Mouse (Mus musculus) hindbrain, postnatal 0 days (tissue): ENCODE measurements at regions not wholly inside any gene's neighbourhood (a gene's known extent, or its start where the extent isn't known, plus 50 kb on each side); places are given as distances from the start of the nearest gene placed in this dataset.

Source experiments
- ATAC-seq: fragments of 200-750 bp; cut with Nextera tagmentation; 2 replicates; pipeline ENCODE4 v1.8.0; 2017; ENCODE audit warnings: mild to moderate bottlenecking, moderate TSS enrichment, moderate library complexity
- DNase-seq: peaks from one replicate; pipeline ENCODE4 v3.0.0-alpha.2; 2015; ENCODE audit warnings: low spot score
- H3K27ac ChIP-seq: fragments of 300-500 bp; sonication (generic); 2 replicates; pipeline ENCODE4 v1.5.1; 2014; ENCODE audit warnings: mild to moderate bottlenecking
- H3K27me3 ChIP-seq: fragments of 300-500 bp; sonication (generic); 2 replicates; pipeline ENCODE4 v1.6.1; 2014; ENCODE audit warnings: low read length, mixed read lengths; ENCODE audit not compliant: insufficient read depth
- H3K36me3 ChIP-seq: fragments of 300-500 bp; sonication (generic); 2 replicates; pipeline ENCODE4 v1.6.1; 2014; ENCODE audit warnings: low read length, mixed read lengths; ENCODE audit not compliant: insufficient read depth
- H3K4me1 ChIP-seq: fragments of 300-500 bp; sonication (generic); 2 replicates; pipeline ENCODE4 v1.6.1; 2014; ENCODE audit warnings: antibody characterized with exemption, low read length, mixed read lengths; ENCODE audit not compliant: insufficient read depth
- H3K4me2 ChIP-seq: fragments of 300-500 bp; sonication (generic); 2 replicates; pipeline ENCODE4 v1.6.1; 2014; ENCODE audit warnings: low read depth, mild to moderate bottlenecking, low read length, moderate library complexity, mixed read lengths
- H3K4me3 ChIP-seq: fragments of 300-500 bp; sonication (generic); 2 replicates; pipeline ENCODE4 v1.5.1; 2014; ENCODE audit warnings: low read length
- H3K9ac ChIP-seq: fragments of 300-500 bp; sonication (generic); replicated peaks from 2 replicates; pipeline ENCODE4 v1.6.1; 2014; ENCODE audit warnings: mild to moderate bottlenecking, low read length, moderate library complexity, mixed read lengths
- H3K9me3 ChIP-seq: fragments of 300-500 bp; sonication (generic); 2 replicates; pipeline ENCODE4 v1.6.1; 2016; ENCODE audit warnings: low read length, mixed read lengths
- CTCF ChIP-seq: IDR thresholded peaks from 2 replicates; pipeline ENCODE4 v1.5.1; 2016; ENCODE audit warnings: antibody characterized with exemption, control low read depth, low read depth
- WGBS: fragments of 180-500 bp; shearing (Covaris S2); extraction: QIAGEN DNeasy Blood & Tissue Kit; methylation state at CpG from one replicate; pipeline ENCODE4 v1.1.7; 2014; 5-methylcytosine and 5-hydroxymethylcytosine counted together

- no peak for TF ChIP-seq CTCF
- Histone ChIP-seq H3K9ac (no peak overlapping the region), H3K4me3 (no peak overlapping the region), H3K27me3 (no peaks in the 10 kb centered on the region), H3K36me3 (no peaks in the 10 kb centered on the region), H3K4me1 (no peaks in the 10 kb centered on the region), H3K9me3 (no peaks in the 10 kb centered on the region), H3K4me2 (0 out of 2 replicates have a peak overlapping the region, but pooled peaks have one; percentile 5), H3K27ac (no peak overlapping the region)
- WGBS: 31% methylated on average over 15 of the region's 15 CpGs
- ATAC-seq (no peak), DNase-seq (peak; percentile 35)
Measured at GRCm38 (mm10) chr13:52702201-52702611, 119.2 kb downstream of the Syk start.

- H3K9ac ChIP-seq: no peak overlapping the region
- no peak for DNase-seq
- WGBS: 69% methylated on average over 12 of the region's 12 CpGs
- no peaks in the 10 kb centered on the region for H3K4me1 ChIP-seq
- no peaks in the 10 kb centered on the region for H3K9me3 ChIP-seq
- H3K27me3 ChIP-seq: no peaks in the 10 kb centered on the region
- H3K36me3 ChIP-seq: no peaks in the 10 kb centered on the region
- no peak for TF ChIP-seq CTCF
- ATAC-seq: no peak
- no peak overlapping the region for H3K4me3 ChIP-seq
- no peak overlapping the region for H3K4me2 ChIP-seq
- H3K27ac ChIP-seq: no peak overlapping the region
Measured at GRCm38 (mm10) chr13:52703401-52704164, 120.6 kb downstream of the Syk start.

GRCm38 (mm10) chr13:52704673-52705072, 121.7 kb downstream of the Syk start:
- WGBS: 48% methylated on average over 3 of the region's 3 CpGs
- H3K4me1 ChIP-seq: no peaks in the 10 kb centered on the region
- TF ChIP-seq CTCF: no peak
- DNase-seq: no peak
- no peak overlapping the region for H3K9ac ChIP-seq
- no peak overlapping the region for H3K4me2 ChIP-seq
- no peaks in the 10 kb centered on the region for H3K9me3 ChIP-seq
- no peaks in the 10 kb centered on the region for H3K27me3 ChIP-seq
- no peaks in the 10 kb centered on the region for H3K36me3 ChIP-seq
- no peak overlapping the region for H3K27ac ChIP-seq
- H3K4me3 ChIP-seq: no peak overlapping the region
- ATAC-seq: no peak

- H3K27ac ChIP-seq: no peak overlapping the region
- H3K4me3 ChIP-seq: no peak overlapping the region
- ATAC-seq (no peak), DNase-seq (no peak)
- H3K36me3 ChIP-seq: no peaks in the 10 kb centered on the region
- no peaks in the 10 kb centered on the region for H3K4me1 ChIP-seq
- H3K27me3 ChIP-seq: no peaks in the 10 kb centered on the region
- H3K9me3 ChIP-seq: no peaks in the 10 kb centered on the region
- no peak overlapping the region for H3K4me2 ChIP-seq
- TF ChIP-seq CTCF: no peak
- H3K9ac ChIP-seq: no peak overlapping the region
- WGBS: 44% methylated on average over 5 of the region's 5 CpGs
Measured at GRCm38 (mm10) chr13:52709580-52709979, 126.6 kb downstream of the Syk start.

- Histone ChIP-seq H3K27ac (no peak overlapping the region), H3K9me3 (no peaks in the 10 kb centered on the region), H3K9ac (no peak overlapping the region), H3K4me1 (no peaks in the 10 kb centered on the region), H3K27me3 (no peaks in the 10 kb centered on the region), H3K36me3 (no peaks in the 10 kb centered on the region), H3K4me2 (no peak overlapping the region), H3K4me3 (no peak overlapping the region)
- 33% methylated on average over 9 of the region's 9 CpGs for WGBS
- ATAC-seq (peak; percentile 61), DNase-seq (peak; percentile 93)
- peak; percentile 95 for TF ChIP-seq CTCF
Measured at GRCm38 (mm10) chr13:52711713-52712369, 128.9 kb downstream of the Syk start.

GRCm38 (mm10) chr13:52721463-52721862, 138.5 kb downstream of the Syk start:
- no peak for TF ChIP-seq CTCF
- Histone ChIP-seq H3K9ac (no peak overlapping the region), H3K36me3 (no peaks in the 10 kb centered on the region), H3K4me2 (no peak overlapping the region), H3K9me3 (no peaks in the 10 kb centered on the region), H3K4me1 (no peaks in the 10 kb centered on the region), H3K4me3 (no peak overlapping the region), H3K27me3 (no peaks in the 10 kb centered on the region), H3K27ac (no peak overlapping the region)
- ATAC-seq: no peak
- no peak for DNase-seq
- WGBS: 87% methylated on average over 6 of the region's 6 CpGs

GRCm38 (mm10) chr13:52722718-52723117, 139.7 kb downstream of the Syk start:
- H3K4me3 ChIP-seq: no peak overlapping the region
- TF ChIP-seq CTCF: no peak
- 82% methylated on average over 3 of the region's 3 CpGs for WGBS

More at GRCm38 (mm10) chr13:52722718-52723117, 139.7 kb downstream of the Syk start:
- Histone ChIP-seq H3K36me3 (no peaks in the 10 kb centered on the region), H3K4me2 (no peak overlapping the region), H3K9ac (no peak overlapping the region), H3K27ac (no peak overlapping the region), H3K4me1 (no peaks in the 10 kb centered on the region), H3K9me3 (no peaks in the 10 kb centered on the region), H3K27me3 (no peaks in the 10 kb centered on the region)
- no peak for DNase-seq
- ATAC-seq: no peak
